Mouse (Mus musculus) spleen, adult 2 months (tissue): ENCODE measurements at regions not wholly inside any gene's neighbourhood (a gene's known extent, or its start where the extent isn't known, plus 50 kb on each side); places are given as distances from the start of the nearest gene placed in this dataset.

Experiments used
- DNase-seq, 2 experiments: peaks; one replicate each; pipeline versions ENCODE4 v3.0.0 to v3.0.0-alpha.2; 2012 to 2021; ENCODE audit warnings: low spot score in 2 of 2, low read depth in 1 of 2
- H3K27ac ChIP-seq: fragments of 200-500 bp; 2 replicates; pipeline ENCODE4 v1.5.1; 2012; ENCODE audit warnings: low read length, inconsistent platforms; ENCODE audit not compliant: insufficient read depth
- H3K27me3 ChIP-seq: fragments of 200-500 bp; 2 replicates; pipeline ENCODE4 v1.6.1; 2012; ENCODE audit warnings: mild to moderate bottlenecking, moderate library complexity, low read length, inconsistent platforms; ENCODE audit not compliant: control insufficient read depth, insufficient read depth
- H3K36me3 ChIP-seq: fragments of 200-500 bp; 2 replicates; pipeline ENCODE4 v1.6.1; 2012; ENCODE audit warnings: mild to moderate bottlenecking, low read length, inconsistent platforms; ENCODE audit not compliant: control insufficient read depth, insufficient read depth
- H3K4me1 ChIP-seq: fragments of 200-500 bp; 2 replicates; pipeline ENCODE4 v1.6.1; 2011; ENCODE audit warnings: inconsistent platforms; ENCODE audit not compliant: control insufficient read depth, insufficient read depth, insufficient read length
- H3K4me3 ChIP-seq: fragments of 200-500 bp; 2 replicates; pipeline ENCODE4 v1.5.1; 2011; ENCODE audit warnings: mild to moderate bottlenecking, inconsistent platforms; ENCODE audit not compliant: insufficient read depth, insufficient read length; ENCODE audit errors: extremely low read depth
- CTCF ChIP-seq: fragments of 200-500 bp; IDR thresholded peaks from 2 replicates; pipeline ENCODE4 v1.5.1; 2011; ENCODE audit warnings: mild to moderate bottlenecking, inconsistent platforms; ENCODE audit not compliant: insufficient read depth, insufficient read length, insufficient replicate concordance; ENCODE audit errors: extremely low read depth
- POLR2A ChIP-seq: fragments of 200-500 bp; IDR thresholded peaks from 2 replicates; pipeline ENCODE4 v1.6.1; 2011; ENCODE audit warnings: low read depth, low read length, inconsistent platforms
- whole genome bisulfite sequencing: fragments of 180-500 bp; shearing (Covaris S2); methylation state at CpG from one replicate; pipeline ENCODE4 v1.1.7; 2018; 5-methylcytosine and 5-hydroxymethylcytosine counted together

GRCm38 (mm10) chr2:57492914-57493621 lies 255.6 kb downstream of the Gpd2 start:
- H3K36me3 ChIP-seq, result no peaks in the 10 kb centered on the region
- no peak for DNase-seq
- H3K4me1 ChIP-seq, result no peaks in the 10 kb centered on the region
- no peaks in the 10 kb centered on the region for H3K27me3 ChIP-seq
- no peak overlapping the region for H3K27ac ChIP-seq
- 64% methylated on average over 6 of the region's 6 CpGs for WGBS
- H3K4me3 ChIP-seq, result no peak overlapping the region
- TF ChIP-seq POLR2A, result no peak
- no peak for TF ChIP-seq CTCF

DNA sequence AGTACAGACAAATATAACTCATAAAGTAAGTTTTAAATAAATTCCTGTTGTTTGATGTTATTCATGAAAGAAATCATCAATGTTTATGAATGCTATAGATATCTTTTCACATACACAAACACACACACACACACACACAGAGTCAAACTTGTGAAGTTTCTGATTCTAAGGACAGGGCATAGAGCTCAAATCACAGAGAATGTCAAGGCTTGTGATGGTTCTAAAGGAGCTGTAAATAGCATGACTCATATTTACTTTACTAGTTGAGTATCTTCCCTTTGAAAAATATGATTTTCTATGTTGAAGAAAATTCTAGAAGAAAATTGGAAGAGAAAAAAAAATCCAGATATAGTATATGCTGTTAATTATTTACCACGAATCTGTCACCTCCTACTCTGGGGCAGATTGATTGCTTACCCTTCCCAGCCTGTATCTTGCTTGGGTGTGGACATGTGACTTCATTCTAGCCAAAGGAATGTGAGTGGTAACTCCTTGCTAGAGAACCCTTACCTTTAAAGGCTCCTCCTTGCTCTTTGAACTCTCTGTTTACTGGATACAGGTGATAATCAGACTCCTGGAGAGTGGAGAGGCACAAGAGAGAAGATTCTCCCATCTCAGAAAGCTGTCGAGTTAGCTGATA lies 259.0 kb downstream of the Gpd2 start:
- Histone ChIP-seq H3K4me3 (no peak overlapping the region), H3K27ac (no peak overlapping the region), H3K4me1 (no peaks in the 10 kb centered on the region), H3K36me3 (no peaks in the 10 kb centered on the region), H3K27me3 (no peaks in the 10 kb centered on the region)
- DNase-seq, result no peak
- 78% methylated on average over 2 of the region's 2 CpGs for WGBS
- no peak for TF ChIP-seq POLR2A
- no peak for TF ChIP-seq CTCF

DNA sequence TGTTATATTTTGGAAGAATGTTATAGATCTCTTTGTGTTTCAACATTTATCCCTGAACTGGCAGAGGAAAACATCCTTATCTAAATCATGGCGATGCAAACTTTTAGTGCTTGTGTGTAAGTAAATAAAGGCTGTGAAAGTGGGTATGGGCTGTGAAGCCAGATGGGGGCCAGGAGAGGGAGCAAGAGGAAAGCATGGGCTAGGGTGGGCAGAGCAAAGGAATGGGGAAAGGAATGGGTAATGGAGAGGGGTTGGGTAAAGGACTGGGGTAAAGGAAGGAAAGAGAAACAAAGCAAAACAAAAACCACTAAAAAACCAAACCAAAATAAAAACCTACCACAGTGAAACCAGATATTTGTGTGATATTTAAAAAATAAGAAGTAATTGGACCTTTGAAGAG lies 260.5 kb downstream of the Gpd2 start:
- no peaks in the 10 kb centered on the region for H3K36me3 ChIP-seq
- H3K4me3 ChIP-seq, result no peak overlapping the region
- no peaks in the 10 kb centered on the region for H3K27me3 ChIP-seq
- DNase-seq, result no peak
- no peak for TF ChIP-seq CTCF
- no peak for TF ChIP-seq POLR2A
- no peaks in the 10 kb centered on the region for H3K4me1 ChIP-seq
- 98% methylated on average over 1 of the region's 1 CpGs for WGBS
- H3K27ac ChIP-seq, result no peak overlapping the region

GRCm38 (mm10) chr2:57504678-57505077 lies 267.2 kb downstream of the Gpd2 start:
- no peak for TF ChIP-seq POLR2A
- TF ChIP-seq CTCF, result no peak
- Histone ChIP-seq H3K4me3 (no peak overlapping the region), H3K27me3 (no peaks in the 10 kb centered on the region), H3K4me1 (no peaks in the 10 kb centered on the region), H3K36me3 (no peaks in the 10 kb centered on the region), H3K27ac (no peak overlapping the region)
- no peak for DNase-seq
- 71% methylated on average over 2 of the region's 2 CpGs for WGBS

GRCm38 (mm10) chr2:57522465-57522864 lies 285.0 kb downstream of the Gpd2 start:
- Histone ChIP-seq H3K4me1 (no peaks in the 10 kb centered on the region), H3K27me3 (no peaks in the 10 kb centered on the region)
- 94% methylated on average over 3 of the region's 3 CpGs for WGBS

GRCm38 (mm10) chr2:57522983-57523382 lies 285.5 kb downstream of the Gpd2 start:
- TF ChIP-seq CTCF (no peak), POLR2A (no peak)
- DNase-seq, result no peak
- Histone ChIP-seq H3K4me3 (no peak overlapping the region), H3K27ac (no peak overlapping the region), H3K27me3 (no peaks in the 10 kb centered on the region), H3K4me1 (no peaks in the 10 kb centered on the region), H3K36me3 (no peaks in the 10 kb centered on the region)
- 91% methylated on average over 8 of the region's 8 CpGs for WGBS

More at GRCm38 (mm10) chr2:57522465-57522864, 285.0 kb downstream of the Gpd2 start:
- no peak overlapping the region for H3K27ac ChIP-seq
- no peak for DNase-seq
- no peak overlapping the region for H3K4me3 ChIP-seq
- no peaks in the 10 kb centered on the region for H3K36me3 ChIP-seq
- TF ChIP-seq CTCF (no peak), POLR2A (no peak)

DNA sequence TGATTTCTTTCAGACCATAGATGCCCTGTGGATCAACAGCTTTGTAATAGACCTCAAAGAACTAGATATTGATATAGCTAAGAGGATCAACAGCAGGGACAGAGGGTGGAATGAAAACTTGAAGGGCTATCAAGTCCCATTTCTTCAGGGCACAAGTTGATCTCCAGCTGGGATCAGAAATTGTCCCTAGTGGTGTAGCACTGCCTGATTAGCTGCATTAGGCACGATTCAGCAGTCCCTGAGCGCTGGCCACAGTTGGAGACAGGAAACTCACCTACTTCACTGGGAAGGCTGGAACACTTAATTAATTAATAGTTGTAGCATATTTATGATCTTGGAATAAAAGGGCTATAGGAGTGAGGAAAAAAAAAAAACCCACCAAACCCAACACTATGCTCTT lies 290.5 kb downstream of the Gpd2 start:
- TF ChIP-seq CTCF (no peak), POLR2A (no peak)
- WGBS, result 81% methylated on average over 2 of the region's 2 CpGs

More for the DNA sequence above, 290.5 kb downstream of the Gpd2 start:
- no peaks in the 10 kb centered on the region for H3K4me1 ChIP-seq
- DNase-seq, result no peak
- no peaks in the 10 kb centered on the region for H3K27me3 ChIP-seq
- no peaks in the 10 kb centered on the region for H3K36me3 ChIP-seq
- H3K27ac ChIP-seq, result no peak overlapping the region
- H3K4me3 ChIP-seq, result no peak overlapping the region
